Mouse (Mus musculus) spleen, adult 2 months (tissue): Measurements from ENCODE around the gene Syncrip.

Experiments used
- CTCF ChIP-seq: fragments of 200-500 bp; IDR thresholded peaks from 2 replicates; pipeline ENCODE4 v1.5.1; 2011; ENCODE audit warnings: mild to moderate bottlenecking, inconsistent platforms; ENCODE audit not compliant: insufficient read depth, insufficient read length, insufficient replicate concordance; ENCODE audit errors: extremely low read depth
- POLR2A ChIP-seq: fragments of 200-500 bp; IDR thresholded peaks from 2 replicates; pipeline ENCODE4 v1.6.1; 2011; ENCODE audit warnings: low read depth, low read length, inconsistent platforms

GRCm38 (mm10) chr9:88476138-88476537, 6.2 kb downstream of the Syncrip start:
- TF ChIP-seq CTCF (no peak), POLR2A (no peak)
